Mouse (Mus musculus) ovary, postnatal 36 days (tissue): ENCODE measurements around the gene Arhgap18.

ENCODE experiments used
- DNase-seq: peaks from one replicate; pipeline ENCODE4 v3.0.0; 2022; ENCODE audit warnings: low spot score, mixed read lengths

The Arhgap18 gene

DNA sequence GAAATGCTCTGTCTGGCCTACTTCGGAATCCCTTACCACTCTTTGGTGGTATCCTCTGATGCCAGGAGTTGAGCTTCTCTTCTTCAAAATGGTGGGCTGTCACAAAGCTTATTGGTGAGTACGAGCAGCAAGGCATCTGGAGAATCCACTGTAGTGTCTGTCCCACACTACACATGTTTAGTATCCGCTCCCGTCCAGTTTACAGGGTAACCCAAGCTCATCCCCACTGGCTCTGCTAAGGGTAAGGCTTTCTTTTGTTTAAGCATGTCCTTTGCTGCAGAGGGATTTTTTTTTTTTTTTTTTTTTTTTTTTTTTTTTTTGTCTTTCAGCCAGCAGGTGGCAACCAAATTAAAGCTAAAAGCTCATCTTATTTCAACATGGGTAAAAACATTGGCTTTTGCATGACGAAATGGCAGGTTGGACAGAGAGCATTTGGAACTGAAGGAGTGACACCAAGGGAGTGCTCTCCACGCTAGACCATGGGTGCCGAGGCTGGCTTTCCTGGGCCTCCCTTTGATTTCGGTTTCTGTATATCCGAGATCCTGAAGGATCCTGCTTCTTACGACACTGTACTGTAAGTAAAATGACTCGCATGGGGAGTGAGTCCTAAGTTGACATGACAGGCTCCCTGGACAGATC, at the start of gene Arhgap18:
Arhgap18 (plus strand) TSS at position 493 of the 639 bp plus-strand sequence.
- no peak for DNase-seq

DNA sequence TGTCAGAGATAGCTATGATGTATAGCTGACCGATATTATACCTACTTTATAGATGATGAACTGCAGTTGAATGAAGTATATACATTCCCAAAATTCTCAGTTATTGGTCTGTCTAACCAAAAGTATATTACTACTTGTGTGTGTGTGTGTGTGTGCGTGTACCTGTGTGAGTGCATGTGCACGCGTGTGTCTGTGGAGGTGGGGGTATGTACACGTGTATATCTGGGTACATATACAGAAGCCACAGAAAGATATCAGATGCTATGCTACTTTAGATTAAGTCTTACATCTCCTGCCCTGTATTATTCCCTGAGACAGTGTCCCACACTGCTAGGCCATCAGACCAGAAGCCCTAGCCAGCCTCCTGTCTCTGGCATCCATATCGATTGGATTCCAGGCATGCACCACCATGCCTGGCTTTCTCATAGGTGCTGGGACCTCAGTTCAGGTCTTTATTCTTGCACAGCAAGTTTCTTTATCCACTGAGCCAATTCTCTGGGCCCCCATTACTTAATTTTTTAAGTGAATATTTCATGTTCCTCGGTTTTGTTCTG, 42.7 kb upstream of the Arhgap18 start:
- no peak for DNase-seq

DNA sequence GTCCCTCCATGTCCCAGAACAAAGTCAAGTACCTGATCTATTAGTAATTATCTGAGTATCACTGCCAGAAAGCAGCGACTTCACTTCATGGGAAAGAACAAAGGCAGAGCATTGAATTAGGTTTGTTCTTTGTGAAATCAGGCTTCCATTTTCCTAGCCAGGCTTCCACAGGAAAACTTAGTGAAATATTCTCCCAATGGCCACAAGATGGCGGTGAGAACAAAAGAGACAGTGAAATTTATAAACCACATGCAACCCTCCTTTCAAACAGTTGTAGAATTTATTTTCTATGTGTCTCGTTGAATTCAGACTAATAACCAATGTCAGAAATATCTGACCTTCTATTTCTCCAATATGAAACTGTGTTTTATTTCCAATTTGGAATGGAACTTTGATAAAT, 42.2 kb upstream of the Arhgap18 start:
- DNase-seq, result no peak

DNA sequence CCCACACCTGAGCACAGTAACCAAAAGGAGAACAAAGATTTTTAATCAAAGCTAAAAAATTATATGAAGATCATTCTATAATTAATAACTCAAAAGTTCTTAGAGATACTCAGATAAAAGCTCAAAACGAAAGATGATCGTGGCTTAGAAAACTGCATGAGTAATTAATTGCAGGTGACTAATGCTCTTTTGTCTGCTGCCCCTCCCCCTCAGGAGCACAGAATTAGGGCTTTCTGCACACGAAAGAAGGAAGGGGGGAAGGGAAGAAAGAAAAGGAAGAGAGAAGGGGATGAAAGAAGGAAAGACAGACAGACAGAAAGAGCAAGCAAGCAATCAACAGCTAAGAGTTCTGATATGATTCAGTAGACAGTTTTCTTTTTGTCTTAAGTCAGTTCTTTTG, 39.2 kb upstream of the Arhgap18 start:
- no peak for DNase-seq

DNA sequence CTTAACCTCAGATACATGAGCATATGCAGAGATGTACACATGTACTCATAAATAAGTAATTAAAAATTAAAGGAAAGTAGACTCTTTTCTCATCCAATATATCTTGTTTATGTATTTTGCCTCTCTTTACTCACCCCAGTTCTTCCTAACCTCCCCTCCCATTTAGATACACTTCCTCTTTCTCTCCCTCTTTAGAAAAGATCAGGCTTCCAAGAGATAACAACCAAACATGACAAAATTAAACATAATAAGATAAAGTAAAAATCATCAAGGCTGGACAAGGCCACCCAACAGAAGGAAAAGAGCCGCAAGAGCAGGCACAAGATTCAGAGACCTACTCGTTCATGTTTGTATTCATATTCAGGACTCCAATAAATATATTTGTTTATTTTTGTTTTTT, 28.5 kb upstream of the Arhgap18 start:
- no peak for DNase-seq

DNA sequence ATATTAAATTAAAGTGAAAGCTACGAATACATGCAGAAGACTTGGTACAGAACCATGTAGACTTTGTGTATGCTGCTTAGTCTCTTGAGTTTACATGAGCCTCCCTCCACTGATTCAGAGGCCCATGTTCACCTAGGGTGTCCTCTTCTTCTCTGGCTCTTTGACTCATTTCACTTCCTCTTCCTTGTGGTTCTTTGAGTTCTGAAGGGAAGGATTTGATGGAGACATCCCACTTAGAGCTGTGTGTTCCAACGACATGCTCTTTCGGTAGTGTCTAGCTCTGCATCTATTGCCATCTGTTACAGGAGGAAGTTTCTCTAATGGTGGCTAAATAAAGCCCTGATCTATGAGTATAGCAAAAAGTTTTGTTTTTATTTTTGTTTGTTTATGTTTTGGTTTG, 28.0 kb upstream of the Arhgap18 start:
- no peak for DNase-seq

DNA sequence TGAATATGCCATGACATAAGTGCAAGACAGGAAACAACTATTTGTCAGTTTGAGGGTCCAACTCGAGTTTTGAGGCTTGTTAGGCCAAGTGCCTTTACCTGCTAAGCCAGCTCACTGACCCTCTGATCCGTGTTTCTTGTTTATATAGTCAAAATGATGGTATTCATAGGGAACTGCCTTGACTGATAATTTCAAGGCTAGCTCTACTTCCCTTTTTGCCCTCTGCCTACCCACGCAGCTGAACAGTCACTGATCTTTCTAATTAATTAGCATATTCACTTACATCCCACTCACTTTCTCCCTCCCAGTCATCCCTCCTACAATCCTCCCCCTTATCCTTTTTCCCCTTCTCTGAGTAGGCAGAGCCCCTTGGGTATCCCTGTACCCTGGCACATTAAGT, 2.4 kb upstream of the Arhgap18 start:
- DNase-seq, result no peak

DNA sequence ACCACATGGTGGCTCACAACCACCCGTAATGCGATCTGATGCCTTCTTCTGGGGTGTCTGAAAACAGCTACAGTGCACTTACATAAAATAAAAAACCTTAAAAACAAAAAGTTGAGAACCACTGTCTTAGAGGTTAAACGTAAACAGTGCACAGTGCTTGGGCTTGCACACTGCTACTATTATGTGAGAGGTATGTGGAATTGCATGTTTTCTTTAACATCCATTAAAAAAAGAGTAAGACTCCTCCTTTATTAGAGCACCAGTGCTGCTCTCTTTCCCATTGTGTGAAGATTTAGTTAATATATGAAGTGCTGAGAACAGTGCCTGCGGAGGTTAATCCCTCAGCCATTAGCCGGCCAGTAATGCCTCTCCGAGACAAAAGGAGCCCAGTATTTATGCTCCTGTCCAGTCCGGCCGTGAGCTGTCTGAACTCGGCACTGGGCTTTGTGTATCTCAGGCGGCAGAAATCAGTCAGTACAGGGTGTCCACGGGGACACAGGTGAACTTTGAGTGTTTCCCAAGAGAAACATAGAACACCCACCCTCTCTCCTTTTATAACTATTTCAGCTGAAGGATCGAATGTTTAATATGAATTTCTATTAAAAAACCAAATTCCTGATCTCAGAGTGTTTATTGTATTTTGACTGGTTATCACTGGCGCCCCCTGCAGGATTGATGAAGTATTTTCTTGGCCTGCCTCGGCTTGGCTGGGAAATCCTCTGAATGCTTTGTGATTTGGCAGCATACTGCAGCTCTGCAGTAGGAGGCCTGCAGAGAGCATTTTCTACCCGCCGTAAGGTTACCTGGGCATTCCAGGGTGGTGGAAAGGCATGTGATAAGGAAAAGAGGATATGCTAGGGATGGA, 925 bp upstream of the Arhgap18 start:
- DNase-seq, result peak; percentile 50

DNA sequence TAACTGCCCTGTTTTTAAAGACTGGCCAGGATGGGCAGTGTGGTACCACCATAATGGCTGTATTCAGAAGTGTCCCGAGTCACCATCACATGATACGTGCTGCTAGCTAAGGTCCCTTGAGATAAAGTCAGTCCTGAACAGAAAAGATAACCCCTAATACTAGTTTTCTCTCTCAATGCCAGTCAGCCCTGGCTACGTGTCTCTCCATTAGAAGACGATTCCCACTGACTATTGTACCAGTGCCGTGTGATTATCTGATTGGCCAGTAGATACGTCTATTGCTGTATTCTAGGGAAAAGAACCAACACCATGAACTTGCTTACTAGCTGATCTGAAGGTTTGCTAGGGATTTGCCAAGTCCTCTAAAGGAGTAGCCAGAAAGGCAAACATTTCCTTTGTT, 785 bp downstream of the Arhgap18 start:
- no peak for DNase-seq

DNA sequence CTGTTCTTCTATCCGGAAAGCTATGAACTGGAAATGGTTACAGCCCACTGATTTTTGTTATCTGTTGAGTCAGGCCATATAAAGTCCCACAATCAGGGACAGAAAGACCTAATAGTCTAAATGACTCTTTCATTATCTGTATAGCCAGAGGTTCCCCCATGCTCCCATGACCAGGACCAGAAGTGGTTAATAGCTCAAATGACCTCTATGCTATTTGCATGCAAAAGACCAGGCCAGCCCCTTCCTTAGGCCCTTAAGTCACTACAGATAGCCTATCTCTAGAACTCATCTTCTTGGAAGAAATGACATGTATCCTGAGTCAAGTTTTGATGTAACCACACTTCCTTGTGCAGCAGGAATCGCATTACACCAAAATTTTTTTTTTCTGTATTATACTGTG, 4.0 kb downstream of the Arhgap18 start:
- no peak for DNase-seq

DNA sequence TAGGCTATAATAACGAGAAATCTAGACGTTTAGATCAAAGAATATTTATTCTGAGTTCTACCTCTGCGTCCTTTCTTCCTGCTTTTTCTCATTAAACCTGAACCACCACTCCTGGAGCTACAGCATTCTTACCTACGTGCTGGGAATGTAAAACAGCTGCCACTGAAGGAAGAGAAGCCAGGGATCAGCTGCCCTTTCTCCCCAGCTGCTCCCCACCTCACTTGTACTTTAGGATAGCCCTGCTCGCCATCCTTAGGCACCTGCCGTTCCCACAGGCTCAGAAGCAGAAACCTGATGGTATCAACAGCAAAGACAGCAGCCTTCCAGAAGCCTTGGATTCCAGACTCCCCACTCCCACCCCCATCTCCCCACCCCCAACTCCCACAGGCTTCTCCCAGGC, 6.2 kb downstream of the Arhgap18 start:
- no peak for DNase-seq

DNA sequence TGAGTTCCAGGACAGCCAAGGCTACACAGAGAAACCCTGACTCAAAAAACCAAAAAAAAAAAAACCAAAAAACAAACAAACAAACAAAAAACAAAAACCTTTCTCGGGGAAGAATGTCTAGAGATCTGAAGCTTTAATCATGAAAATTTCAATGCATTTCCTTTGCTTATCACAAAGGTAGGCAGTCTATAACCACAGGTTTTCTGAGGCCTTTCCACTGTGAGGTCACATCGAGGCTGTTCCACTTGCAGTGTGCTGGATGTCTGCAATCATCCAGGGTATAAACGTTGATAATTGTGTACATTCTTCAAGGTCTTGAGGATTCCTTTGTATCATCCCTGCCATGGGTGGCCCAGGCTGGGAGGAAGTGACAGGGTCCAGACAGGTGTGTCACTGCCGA, 7.9 kb downstream of the Arhgap18 start:
- no peak for DNase-seq

DNA sequence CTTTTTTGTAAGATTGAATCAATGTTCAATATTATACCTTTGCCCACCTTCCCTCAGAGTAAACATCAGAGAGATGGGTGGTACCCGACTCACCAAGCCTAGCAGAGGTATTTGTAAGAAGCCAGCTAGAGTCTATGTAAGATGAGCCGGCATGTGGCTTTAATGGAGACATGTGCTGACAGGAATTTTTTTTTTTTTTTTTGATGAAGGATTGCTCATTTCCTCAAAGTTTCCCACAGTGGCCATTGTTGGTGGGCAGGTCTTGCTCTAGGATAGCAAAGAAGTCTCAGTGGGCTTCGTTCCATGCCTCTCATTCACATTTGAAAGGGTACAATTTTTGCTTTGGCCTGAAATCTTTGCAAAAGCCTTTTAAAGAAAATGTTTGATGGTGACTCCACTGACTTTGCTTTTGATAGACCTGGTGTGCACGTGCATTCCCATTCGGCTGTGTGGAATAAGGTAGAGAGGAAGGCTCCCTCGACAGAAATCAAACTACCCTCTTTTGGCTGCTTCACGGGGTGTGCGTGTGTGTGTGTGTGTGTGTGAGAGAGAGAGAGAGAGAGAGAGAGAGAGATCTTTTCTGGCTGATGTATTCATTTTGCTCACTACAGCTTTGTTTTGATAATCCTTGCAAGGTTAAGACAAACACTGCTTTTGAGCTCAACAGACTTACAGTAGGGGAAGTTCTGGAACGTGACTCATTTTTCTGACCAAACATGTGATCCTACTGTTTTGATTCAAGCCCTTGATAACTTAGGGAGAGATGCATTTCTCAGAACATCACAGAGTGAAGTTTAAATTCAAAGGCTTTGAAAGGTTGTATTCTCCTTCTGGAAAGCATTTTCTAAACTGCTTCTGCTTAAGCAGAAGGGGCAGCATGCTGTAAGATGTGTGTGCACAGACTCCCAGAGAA, 9.0 kb downstream of the Arhgap18 start:
- no peak for DNase-seq

DNA sequence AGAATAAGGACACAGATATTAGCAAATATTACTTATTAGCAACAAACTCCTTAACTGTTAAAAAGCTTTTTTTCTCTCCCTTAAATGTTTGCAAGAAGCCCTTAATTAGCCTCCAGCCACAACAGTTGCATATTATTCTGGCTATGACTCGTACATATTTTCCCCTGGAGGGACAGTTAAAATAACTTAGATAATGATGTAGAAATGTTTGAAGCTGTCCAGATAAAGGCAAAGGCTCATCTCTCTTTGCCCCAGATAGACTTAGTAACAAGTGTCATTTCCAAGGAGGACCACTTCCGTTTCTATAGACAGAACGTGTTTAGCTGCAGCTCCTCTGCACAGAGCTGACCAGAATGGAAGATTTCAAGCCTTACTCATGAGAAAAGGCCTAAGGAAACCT, 14.0 kb downstream of the Arhgap18 start:
- DNase-seq, result no peak

DNA sequence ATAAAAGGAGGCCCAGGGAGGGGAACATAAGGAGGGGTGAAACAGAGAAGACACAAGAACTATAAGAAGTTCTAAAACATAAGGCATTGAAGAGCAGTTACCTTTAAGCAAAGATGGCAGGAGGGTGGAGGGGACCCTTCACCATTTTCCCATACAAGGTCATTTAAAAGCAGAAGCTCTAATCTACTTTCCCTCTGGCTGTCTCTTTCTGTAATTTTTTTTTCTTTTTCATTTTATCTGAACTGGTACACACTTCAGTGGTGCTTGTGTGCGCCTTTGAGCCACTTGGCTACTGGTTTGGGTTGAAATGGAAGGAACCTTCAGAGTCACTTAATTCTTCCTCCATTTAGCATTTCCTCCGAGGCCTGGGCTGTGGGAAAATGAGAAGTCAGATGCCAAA, 15.7 kb downstream of the Arhgap18 start:
- no peak for DNase-seq

DNA sequence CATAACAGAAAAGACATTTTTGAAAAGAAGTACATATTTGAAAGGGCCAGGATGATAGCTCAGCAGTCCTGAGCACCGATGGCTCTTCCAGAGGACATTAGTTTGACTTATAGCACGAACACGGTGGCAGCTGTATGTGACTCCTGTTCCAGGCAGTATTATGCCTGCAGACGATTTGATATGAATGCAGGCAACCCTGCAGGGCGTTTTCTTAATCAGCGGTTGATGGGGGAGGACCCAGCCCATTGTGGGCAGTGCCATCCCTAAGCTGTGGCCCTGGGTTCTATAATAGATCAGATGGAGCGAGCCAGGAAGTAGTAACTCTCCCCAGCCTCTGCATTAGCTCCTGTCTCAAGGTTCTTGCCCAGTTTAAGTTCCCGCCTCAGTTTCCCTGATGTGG, 16.8 kb downstream of the Arhgap18 start:
- no peak for DNase-seq

DNA sequence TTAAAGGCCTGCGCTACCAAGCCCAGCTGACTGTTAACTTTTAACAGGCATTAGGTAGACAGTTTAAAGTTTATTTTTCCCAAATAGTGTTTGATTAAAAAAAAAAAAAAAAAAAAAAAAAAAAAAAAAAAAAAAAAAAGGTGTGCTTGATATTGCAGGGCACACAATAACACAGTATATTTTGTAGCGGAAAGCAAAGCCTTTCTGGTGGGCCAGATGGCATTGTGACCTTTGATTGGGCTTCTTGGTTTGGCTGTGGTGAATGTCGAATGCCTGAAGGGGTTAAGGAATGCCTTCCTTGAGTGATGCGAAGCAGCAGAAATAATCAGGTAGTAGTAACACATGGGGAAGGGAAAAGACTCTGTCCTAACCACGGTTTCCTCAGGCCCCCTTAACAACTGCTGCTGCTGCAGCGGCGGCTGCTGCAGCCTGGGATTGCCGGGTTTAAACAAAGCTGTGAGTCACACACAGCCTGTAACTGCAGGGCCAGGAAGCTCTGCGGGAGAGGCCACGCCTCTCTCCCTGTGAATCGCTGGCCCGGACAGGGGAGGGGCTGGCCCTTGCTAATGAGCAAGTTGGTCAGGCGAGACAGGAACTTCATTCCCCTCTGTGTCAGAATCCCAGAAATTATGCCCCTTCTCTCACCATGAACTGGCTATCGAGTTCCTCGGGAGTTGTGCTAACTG, 18.9 kb downstream of the Arhgap18 start:
- DNase-seq, result peak; percentile 85

DNA sequence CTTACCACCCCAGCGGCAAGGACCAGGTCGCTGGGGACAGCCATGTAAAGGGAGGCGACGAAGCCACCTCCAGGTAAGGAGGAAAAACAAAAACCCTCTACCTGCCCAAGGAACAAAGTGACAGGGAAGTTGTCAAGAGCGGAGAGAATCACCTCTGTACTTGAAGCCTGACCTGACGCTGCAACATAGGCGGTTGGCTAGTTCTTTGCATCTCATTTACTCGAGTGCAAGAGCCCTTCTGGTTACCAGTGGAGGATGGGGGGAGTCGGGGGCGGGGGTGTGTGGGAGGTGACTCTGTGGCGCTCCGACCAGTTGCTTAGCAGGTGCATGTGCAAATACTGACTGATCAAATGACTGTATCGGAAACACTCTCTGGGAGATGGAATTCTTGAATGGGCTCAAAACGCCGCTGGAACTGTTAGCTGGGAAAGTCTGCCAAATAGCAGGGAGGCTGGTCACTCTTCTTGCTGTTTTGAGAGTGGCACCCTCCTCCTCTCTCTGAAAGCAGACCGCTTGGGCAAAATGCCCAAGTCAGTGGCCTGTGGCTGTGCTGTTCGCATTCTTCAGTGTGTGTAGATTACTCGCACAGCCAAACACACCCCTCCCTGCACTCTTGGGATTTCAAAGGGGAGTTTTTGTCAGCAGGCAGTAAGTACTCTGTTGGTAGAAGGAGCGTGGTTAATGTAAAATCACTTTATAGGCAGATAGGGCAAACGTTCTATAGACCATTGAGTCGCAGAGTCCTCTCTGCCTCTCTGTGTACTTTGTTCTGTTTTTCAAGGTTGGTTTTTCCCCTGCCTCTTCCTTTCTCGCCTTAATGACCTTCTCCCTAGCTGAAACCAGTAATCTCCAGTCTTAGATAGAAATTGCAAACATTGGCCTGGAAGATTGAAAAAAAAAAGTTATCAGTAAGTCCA, 19.7 kb downstream of the Arhgap18 start:
- peak; percentile 77 for DNase-seq

DNA sequence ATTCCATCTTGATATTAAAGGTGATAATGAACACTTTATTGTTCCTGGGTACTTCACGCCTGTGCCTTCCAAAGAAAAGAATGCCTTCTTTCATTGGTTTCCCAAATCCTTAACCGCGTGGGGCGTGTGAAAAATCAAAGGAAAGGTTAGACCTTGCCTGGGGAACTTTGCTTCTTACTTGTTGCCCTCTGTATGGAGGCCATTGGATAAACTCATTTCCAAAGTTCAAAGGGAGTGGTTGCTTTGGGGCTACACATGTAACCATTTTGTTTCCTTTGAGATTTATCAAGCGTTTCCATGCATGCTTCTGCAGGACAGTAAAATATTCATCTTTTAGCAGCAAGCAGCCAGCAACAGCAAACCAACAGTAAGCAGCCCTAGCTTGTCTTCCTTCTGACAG, 20.3 kb downstream of the Arhgap18 start:
- no peak for DNase-seq

DNA sequence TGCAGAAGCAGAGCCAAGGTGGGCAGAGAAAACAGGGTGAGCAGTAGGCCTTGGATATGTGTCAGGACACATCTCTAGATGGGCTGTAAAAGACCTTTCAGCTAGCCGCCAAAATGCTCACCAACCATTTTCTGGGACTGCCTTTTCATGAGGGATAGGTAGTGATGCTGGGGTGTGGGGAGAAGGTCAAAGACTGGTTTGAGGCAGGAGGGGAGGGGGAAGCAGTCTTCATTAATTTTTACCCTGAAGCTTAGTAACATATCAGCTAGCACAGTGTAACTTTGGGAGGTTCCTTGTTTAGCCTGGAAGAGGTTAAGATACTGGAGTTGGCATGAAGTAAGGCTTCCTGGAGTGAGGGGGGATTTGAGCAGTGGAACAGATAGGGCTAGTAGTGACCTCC, 21.0 kb downstream of the Arhgap18 start:
- DNase-seq, result no peak

DNA sequence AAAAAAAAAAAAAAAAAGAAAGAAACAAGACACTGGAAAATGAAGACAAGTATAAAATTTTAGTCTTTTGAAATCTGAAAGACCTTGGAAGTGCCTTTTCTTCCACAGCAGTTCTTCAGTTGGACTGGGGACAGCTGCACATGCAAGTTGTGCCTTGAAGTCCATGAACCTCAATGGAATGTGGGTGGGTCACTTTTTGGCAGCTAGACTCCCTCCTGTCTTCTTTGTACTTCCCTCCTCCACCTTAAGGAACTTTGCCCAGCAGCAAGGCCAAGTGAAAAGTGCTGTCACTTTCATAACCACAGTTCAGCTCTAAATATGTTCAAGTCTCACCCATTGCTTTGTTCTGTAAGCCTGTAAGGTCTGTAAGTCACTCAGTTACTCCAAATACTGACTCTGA, 23.2 kb downstream of the Arhgap18 start:
- DNase-seq, result no peak
